Mouse (Mus musculus) right cerebral cortex, adult 2 months (tissue): ENCODE measurements around the gene Crocc.

Experiments used
- DNase-seq, 2 experiments: peaks; one replicate each; pipeline ENCODE4 v3.0.0; 2021 to 2022; ENCODE audit warnings: low spot score in 2 of 2

Crocc gene

DNA sequence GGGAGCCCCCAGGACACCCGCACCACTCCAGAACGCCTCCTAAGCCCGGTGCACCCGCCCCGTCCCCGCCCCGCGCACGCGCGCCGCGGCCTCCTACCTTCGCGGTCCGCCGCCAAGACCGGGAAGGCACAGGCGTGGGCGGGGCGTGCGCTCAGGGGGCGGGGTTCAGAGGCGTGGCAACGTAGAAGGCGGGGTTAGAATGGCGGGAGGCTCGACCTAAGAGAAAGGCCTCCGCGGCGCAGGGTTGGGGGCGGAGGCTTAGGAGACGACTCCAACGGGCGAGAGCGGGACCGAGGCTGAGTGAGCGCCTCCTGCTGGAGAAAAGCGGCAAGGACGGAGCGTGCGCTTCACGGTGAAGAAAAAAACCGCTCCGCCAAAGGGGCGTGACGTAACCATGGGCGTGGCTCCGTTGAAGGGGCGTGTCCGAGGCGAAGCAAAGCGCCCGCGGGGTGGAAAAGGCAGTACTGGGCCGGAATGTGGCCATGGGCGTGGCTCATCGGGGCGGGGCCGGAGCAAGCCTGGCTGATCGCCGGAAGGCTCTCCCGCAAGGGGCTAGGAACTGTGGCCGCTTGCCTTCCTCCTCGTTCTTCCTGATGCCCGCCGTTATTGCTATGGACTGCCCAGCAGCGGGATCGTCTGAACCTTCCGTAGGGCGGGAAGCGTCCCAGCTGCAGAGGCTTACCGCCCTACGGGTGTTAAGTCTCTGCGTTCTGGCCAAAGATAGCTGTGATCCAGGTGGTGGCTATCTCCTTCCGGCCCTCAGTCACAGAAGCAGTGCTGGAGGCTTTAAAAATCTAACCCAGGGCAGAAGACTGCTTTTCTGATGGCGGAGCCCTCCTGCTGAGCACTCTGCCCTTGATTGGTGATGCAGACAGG, at the start of gene Crocc:
Gene Crocc, minus strand, starts transcription at position 125 of the 876 bp plus-strand sequence.
- DNase-seq: peak; percentile 98 to 99

DNA sequence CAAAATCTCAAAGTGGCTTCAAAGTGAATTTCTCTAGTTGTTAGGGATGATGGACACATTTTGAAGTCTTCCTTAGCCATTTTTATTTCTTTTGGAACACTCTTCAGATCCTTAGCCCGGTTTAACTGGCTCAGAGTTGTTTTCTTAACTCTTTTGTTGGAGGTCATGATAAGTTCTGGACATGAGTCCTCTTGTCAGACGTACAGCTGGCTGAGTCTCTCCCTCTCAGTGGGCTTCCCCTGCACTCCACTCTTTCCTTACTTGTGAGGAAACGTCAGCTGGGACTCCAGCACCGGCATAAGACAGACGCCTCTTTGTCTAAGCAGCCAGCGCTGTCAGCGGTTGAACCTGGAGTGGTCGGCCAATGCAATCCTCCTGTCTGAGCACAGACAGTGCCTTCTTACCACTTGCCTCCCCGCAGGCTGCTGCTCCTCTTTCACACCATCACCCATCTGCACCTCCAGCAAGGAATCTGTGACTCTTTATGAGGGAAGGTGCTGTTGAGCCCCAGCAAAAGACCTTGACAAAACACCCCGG, 47.9 kb upstream of the Crocc start:
- no peak for DNase-seq

DNA sequence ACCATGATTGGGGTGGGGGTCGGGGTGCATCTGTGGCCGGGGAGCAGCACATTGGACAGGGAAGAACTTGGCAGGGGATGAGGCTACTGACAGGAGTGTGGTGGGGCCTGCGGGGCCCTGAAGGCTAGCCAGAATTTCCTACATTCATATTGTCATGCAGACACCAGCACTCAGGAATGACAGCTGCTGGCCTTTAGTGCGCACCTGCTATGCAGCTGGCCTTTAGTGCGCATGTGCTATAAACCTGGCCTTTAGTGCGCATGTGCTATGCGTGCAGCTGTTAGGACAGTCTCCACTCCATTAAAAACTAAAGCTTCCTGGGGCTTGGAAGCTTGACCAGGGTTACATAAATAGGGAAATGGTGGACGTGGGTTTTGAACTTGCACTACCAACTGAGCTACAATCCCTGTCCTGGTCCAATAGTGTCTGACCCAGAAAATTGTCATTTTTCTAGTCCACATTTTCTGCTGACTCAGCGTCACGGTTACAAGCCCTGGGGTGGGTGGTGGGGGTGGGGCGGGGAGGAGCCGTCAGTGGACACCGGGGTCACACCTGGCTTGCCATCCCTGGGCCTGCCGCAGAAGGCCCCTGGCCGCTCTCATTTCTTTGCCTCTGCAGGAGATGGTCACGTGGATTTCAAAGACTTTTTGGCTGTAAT, 46.3 kb upstream of the Crocc start:
- DNase-seq: no peak

DNA sequence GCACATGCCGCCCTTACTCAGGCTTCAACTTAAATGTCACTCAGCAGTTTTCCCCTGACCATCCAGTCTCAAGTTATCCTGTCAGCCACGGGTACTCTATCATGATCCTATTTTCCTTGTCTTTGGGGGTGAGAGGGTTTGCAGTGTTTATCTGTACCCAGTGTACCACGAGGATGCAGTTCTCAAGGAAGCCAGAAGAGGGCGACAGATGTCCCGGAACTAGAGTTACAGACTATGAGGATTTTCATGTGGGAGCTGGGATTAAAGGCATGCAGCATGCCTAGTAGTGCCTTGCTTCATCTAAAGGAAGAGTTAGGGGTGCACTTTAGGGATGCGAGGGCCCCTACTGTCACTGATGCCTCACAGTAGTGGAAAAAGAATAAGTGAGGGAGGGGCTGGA, 41.5 kb upstream of the Crocc start:
- no peak for DNase-seq

DNA sequence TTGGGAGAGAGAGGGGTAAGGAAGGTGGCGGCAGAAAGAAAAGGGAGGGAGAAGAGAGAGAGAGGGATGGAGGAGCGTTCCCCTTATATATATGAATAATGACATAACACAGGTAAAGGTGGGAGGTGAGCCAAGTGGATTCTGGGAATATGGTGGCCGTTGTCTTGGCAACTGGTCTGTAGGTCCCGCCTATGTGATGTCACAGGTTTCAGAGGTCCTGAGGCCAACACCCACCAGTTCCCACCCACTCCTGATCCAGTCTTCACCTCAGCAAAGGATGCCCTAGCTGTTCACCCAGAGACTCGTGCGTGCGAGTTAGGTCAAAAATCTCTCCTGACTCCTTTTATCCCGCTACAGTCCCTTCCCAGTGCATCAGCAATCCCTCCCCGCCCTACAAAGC, 40.9 kb upstream of the Crocc start:
- no peak for DNase-seq

DNA sequence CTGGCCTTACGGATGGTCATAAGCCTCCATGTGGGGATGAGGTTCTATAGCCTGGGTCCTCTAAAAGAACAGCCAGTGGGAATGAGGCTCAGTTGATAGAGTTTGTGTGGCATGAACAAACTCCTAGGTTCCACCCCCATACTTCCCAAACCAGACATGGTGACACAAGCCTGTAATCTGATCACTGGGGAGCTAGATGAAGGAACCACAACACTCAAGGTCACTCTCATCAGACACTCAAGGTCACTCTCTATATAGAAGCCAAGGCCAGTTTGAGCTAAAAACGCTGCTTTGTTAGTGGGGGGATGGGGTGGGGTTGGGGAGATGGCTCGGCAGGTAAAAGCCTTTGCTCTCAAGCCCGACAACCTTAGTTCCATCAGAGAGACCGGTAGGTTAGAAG, 39.6 kb upstream of the Crocc start:
- DNase-seq: no peak

DNA sequence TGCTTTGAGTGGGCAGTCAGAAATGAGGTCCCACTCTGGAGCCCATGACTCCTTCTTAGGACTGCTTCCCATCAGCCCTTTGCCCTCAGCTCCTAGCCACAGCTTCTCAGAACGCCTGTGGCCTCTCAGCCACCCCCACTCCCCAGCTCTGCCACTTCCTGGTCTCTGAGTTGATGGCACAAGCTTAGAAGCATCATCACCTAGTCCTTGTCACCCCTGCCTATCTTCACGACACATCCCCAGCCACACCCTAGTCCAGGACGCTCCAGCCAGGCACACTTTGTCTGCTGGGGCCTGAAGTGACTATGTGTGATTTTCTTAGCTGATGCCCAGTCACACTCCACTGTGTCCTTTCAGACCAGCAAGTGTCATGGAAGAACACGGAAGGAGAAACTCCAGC, 38.6 kb upstream of the Crocc start:
- no peak for DNase-seq

DNA sequence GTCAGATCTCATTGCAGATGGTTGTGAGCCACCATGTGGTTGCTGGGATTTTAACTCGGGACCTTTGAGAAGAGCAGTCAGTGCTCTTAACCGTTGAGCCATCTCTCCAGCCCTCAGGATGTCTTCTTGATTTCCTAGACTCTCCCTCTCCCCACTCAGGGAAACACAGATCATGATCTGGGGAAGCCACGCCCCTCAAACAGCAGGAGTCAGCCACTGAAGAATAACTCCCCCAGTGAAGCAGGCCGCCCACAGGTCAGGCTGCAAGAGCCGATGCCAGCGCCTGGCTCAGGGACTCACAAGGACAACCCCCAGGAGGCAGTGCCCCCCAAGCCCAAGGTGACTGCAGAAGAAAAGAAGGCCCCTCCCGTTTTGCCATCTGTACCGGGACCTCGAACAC, 36.4 kb upstream of the Crocc start:
- DNase-seq: no peak

DNA sequence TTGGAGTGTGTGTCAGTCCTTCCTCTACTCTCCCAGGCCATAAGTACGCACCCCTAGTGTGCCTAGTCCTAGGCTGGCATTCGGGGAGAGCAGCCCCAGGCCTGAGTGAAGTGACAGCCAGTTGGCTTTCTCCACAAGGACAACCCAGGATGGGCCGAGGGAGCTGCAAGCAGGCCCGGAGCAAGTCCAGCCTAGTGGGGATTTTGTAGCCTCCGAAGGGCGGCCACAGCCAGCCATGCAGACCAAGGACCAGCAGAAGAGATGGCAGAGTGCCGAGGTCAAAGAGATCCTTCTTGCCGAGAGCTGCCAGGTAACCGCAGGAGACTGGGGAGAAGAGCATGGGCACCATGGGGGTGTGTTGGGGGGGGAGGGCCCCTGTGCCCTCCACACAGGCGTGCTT, 34.7 kb upstream of the Crocc start:
- DNase-seq: no peak

DNA sequence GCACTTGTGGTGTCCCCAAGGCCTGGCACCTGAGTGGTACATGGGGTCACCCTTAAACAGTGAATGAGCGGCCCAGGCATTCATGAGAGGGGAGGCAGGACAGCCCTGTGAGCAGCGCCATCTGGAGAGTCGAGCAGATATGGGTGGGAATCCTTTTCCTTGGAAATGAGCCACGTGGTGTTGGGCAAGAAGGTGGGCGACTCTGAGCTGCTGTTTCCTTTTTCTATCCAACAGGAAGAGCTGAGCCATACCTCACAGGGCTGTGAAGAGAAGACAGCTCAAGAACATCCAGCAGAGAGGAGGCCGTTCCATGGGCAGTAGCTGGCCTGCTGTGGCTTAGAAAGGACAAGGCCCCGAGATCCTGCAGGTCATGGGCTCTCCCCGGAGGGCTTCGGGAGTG, 28.4 kb upstream of the Crocc start:
- DNase-seq: peak; percentile 59 to 62

DNA sequence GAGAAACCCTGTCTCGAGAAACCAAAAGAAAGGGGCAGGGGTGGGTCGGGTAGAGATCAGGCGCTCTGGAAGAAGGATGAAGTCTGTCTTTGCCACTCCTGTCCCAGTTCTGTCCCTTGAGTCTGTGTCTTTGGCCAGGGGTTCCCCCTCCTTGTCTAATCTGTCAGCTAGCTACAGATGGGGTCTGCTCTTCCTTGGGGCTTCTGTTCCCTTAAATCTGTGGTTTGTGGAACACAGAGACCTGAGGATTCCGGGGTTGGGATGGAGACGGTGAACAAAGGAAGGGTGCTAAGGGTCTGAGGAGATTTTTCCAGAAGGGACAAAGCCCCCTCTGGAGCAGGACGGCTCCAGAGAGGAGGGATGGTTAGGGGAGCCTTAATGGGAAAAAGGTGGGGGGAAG, 27.7 kb upstream of the Crocc start, which contains the start of gene Spata21:
Gene Spata21, plus strand, starts transcription at position 301 of the 400 bp plus-strand sequence.
- DNase-seq: no peak

DNA sequence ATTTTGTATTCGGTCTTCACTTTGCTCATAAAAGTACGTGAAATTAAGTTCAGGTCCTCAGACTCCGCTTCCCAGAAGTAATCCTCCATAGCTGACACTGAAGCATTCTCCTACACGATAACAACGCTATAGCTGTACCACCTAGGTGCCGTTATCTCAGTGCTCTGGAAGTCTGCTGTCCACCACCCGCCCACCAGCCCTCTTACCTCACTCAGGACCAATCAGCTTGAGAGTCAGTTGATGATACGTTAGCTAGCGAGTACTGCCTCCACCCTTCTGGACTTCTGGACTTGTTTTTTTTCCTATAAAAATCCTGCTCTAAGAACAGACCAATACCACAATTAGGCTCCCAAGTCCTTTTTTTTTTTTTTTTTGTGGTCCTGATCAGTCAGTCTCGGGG, 26.5 kb upstream of the Crocc start:
- no peak for DNase-seq

DNA sequence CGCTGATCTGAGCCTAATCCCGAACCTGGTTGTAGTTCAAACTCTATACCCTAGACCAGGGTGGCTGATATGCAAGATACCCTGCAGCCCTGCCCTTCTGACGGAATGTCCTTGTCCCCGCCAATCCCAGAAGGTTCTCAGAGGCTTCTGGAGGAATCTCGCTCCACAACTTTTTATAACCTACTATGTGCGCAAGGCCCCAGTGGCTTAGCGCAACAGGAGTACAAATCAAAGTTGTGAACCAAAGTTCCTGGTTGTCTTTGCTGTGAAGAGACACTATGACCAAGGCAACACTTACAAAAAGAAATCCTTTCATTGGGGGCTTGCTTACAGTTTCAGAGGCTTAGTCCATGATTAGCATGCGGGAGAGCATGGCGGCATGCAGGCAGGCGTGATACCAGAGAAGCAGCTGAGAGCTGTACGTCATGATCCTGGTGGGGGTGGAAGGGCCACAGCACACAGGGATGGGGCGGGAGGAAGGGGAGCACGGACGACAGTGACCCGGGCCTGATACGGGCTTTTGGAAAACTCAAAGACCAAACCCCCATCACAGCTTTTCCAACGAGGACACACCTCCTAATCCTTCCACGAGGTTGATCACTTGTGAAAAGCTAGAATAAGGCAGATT, 18.3 kb upstream of the Crocc start:
- no peak for DNase-seq

DNA sequence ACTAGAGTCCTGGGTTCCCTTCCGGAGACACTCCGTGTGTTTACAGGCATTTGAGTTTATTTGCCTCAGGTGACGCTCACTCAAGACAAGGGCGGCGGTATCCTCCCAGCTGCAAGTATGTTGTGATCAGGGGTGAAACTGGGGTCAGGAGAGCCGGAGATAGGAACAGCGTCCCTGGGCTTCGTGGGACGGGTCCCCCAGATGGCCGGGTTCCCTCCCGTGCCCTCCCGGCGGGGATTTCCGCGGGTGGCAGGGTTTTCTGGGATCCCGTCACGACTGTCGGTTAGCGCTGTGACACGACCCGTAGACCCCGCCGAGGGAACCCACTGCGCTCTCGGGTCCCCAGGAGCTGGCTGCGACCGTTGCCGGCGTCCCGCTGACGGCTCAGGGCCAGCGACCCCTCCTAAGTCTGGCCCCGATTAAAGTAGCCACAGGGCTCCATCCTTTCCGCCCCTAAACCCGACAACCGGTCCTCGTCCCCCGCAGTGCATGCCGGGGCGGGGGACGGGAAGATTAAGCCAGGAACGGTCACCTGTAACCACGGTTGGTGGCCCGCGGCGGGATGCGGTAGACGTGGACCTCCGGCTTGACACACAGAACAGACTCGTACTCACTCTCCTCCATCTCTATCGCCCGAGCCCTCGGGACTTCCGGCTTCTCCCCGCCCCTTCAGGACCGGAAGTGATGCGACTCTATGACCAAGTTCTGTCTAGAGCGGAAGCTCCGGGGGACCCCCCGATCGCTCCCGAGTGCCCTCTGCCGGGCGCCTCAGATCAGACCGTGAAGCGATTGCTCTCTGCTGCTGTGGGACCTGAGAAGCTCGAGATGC, 17.5 kb upstream of the Crocc start, which contains the start of gene Necap2:
Gene Necap2, minus strand, starts transcription at position 677 of the 829 bp plus-strand sequence.
- DNase-seq: peak; percentile 94

DNA sequence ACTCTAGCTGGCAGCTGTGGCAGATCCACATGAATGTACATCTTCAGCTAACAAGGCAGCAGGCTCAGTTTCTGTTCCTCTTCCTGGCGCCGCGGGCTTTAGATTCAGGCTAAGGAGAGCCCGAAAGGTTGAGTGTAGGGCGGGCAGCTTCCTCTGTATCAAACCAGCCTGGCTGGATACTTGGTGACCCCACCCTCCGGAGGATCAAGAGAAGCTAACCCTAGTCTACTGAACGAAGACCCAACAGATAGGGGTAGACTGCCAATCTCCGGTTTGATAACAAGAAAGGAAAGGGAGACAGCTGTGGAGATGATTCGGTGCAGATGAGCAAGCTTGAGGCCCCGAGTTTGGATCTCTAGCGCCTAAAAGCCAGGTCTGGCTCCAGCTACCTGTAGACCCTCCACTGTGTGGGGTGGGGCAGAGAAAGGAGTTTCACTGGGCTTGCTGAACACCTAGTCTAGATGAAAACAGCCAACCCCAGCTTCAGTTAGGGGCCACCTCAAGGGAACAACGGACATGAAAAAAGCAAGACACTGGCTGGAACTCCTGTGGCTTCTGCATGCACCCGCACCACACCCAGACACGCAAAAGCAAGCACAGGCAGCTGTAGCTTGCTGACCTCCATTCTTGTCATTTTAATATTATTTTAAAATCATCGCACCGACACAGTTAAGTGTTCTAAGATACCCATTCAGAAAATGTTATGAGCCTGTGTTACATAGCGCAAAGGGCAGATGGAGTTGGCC, 16.6 kb upstream of the Crocc start:
- DNase-seq: peak in 1 of 2 experiments; percentile 27

DNA sequence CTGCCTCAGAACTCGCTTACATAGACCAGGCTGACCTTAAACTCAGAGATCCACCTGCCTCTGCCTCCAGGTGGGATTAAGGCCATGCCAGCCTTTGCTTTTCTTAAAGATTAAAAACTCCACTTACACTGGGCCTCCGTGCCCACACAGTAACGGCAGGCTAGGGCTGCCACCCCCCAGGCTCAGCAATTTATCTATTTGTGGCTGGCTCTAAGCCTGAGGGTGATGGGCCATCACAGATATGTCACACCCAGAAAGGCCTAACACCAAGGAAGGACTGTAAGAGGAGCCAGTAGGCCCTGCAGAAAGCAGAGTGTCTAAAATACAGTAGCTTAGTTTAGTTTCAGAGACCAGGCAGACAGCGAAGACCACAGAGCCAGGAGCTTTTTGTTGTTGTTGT, 13.8 kb upstream of the Crocc start:
- DNase-seq: no peak

DNA sequence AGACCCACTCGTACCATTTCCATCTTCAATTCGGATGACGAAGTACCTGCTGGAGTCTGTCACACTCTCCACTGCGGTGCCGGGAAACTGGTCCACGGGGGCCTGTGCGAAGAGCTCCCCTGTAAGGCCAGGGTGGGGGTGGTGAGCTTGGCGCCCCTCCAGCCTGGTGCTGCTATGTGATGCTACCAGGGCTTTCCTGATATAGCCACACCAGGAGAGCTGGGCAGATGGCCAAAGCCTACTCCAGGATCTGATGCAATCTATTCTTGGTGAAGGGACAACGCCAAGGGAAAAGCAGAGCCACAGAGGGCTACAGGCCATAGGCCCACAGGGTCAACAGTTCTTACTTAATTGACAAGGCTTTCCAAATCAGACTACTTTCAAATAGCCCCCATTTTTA, 13.3 kb upstream of the Crocc start:
- peak; percentile 80 to 86 for DNase-seq

DNA sequence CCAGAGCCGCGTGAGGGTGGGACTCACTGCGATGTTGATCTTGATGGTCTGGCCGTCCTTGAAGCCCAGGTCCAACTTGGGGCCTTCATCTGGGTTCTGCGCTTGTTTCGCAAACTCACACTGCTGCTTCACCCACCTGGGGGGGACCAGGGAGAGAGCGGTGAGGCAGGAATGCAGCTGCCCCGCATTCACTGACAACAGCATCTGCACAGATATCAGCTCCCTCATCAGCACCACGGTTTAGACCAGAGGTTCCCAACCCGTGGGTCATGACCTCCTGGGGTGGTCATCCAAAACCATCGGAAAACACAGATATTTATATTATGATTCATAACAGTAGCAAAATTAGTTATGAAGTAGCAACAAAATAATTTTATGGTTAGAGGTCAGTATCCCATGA, 12.2 kb upstream of the Crocc start:
- DNase-seq: no peak

DNA sequence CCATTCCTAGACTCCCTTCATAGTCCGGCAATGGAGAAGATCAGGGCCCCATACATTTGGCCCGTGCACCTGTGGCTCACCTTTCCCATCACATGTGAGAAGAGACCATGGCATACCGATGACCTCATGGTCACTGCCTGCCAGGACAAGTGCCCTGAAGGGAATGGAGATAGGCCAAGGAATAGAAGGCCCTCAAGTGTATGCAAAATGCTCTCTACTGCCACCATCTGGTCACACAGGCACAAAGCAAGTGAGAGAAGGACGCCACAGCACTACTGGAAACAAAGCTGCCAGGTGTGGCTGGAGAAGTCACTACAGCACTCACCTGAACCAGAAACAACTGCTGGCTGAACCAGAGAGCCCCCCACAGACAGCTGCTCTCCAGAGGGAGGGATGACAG, 9.4 kb upstream of the Crocc start:
- DNase-seq: peak in 1 of 2 experiments; percentile 69

DNA sequence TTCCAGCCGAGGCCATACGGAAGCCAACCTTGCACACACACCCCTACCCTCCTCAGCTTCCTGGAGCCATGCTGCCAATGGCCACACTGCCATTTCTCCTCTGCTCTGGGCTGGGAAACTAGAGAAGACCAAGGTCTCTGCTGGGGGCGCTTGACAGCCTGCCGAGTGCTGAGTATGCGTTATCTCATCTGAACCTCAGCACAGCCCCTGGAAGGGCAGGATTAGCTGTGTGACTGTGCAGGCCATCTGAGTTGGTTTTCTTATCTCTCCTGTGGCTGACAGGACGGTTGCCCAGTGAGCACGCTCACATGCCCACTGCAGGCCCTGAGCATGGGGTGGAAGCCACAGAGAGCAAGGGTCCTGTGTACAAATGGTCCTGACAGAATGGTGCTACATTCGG, 8.3 kb upstream of the Crocc start:
- no peak for DNase-seq
